Comparison of ENCODE assay signal across 9 mouse cellular contexts in the genomic region with DNA sequence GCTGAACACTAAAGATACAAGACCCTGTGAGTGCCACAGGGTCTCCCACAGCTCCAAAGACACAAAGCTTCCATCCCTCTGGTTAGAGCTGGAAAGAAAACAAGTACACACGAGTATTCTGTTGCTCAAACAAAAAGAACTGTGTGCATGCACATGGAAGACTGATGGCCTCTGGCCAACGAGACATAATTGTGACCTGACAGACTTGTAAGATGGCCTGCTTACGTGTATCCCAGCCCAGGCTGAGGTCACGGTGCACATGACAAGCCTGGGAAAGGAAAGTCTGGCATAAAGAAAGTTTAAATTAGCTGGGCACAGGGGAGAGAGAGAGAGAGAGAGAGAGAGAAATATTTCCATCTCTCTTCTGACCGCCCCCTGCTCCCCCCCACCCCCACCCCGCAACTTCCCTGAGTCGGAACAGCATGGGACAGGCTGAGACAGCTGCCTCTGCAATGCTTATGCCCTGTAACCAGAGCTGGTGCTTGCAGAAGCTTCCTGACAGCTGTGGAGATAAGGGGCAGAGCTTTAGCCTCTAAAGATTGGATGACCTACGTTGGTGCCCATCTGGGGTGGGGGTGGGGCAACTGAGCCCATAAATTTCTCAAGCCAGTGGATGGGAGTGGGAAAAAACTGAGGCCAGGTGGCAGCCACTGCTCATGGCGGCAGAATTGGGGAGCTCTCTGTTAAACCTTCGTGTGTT. TPM values are rescaled to one million over a fixed set of nuclear protein-coding genes. Genes with fewer than 3 reads are reported as not detected.
DNase-seq lines count a peak whose midpoint lies in the region; ATAC-seq and TF ChIP-seq lines count a peak whose summit lies in the region.
"Had no signal": no experiment of that assay in that cellular context is flagged by ENCODE, and none has a peak within 500 bp of the region (broad histone marks: within the 10 kb centered on the region; RNA-seq: fewer than 3 reads in every experiment).

No protein-coding gene starts in this region.

- no peaks in the 10 kb centered on the region for H3K27me3 ChIP-seq in kidney, postnatal 0 days (ENCODE audit: insufficient read depth, low read length)
- H3K27me3 ChIP-seq: Patski had no signal

- no peaks in the 10 kb centered on the region for H3K36me3 ChIP-seq in kidney, postnatal 0 days (ENCODE audit: insufficient read depth, low read length)

- no peaks in the 10 kb centered on the region for H3K9me3 ChIP-seq in kidney, postnatal 0 days (replicated peaks; ENCODE audit: low read length)

- H3K4me3 ChIP-seq in kidney, postnatal 0 days (replicated peaks; ENCODE audit: low read depth, low read length): no peak overlapping the region

- 17% methylated on average over 10 of the region's 10 CpGs for WGBS in kidney, postnatal 0 days

- DNase-seq in kidney, postnatal 0 days (ENCODE audit: low spot score): peak; percentile 53
- DNase-seq in kidney, adult 11 months: no peak
- peak; percentile 64 for DNase-seq in embryo, embryonic 11 days
- peak; percentile 61 for DNase-seq in forelimb bud, embryonic 11.5 days (ENCODE audit: low read depth, low spot score)
- peak; percentile 80 for DNase-seq in mesoderm, embryonic 11.5 days (ENCODE audit: low read depth, low spot score)
- DNase-seq in right cerebral cortex, adult 18-20 months: no peak
- no peak for DNase-seq in layer of hippocampus, adult 9-10 months (ENCODE audit: low spot score)
- DNase-seq: thymus, postnatal 4 days had no signal

- no peak for TF ChIP-seq CTCF in kidney, postnatal 0 days (IDR thresholded peaks at IDR 0.05; ENCODE audit: low read depth)

- peak; percentile 71; the same call in 1 of the 2 replicates for ATAC-seq in kidney, postnatal 0 days (replicated peaks; ENCODE audit: low FRiP score, low read depth)
- ATAC-seq: Patski had no signal

- H3K4me2 ChIP-seq in kidney, postnatal 0 days (ENCODE audit: low read length): no peak overlapping the region

- H3K9ac ChIP-seq in kidney, postnatal 0 days (ENCODE audit: low read depth, low read length): no peak overlapping the region

- no peak overlapping the region for H3K27ac ChIP-seq in kidney, postnatal 0 days

- no peaks in the 10 kb centered on the region for H3K4me1 ChIP-seq in kidney, postnatal 0 days (replicated peaks; ENCODE audit: insufficient read depth, low read length)

RNA-seq across cellular contexts. Expression of gene Tnp1, which starts 46.4 kb away (rescaled TPM):
- polyA plus RNA-seq in kidney, postnatal 0 days (2015; fragmentation: Nextera tagmentation; extraction: Ambion mirVana): not detected in 2 replicates
- polyA plus RNA-seq: Patski had no signal

Comparison
In these comparisons a context has a peak if more than half of its experiments do, and no peak if none do; other contexts are left out.
1. DNase-seq: peak in kidney, postnatal 0 days (single experiment), embryo, embryonic 11 days (single experiment), forelimb bud, embryonic 11.5 days (single experiment) and mesoderm, embryonic 11.5 days (single experiment); none in kidney, adult 11 months (single experiment), right cerebral cortex, adult 18-20 months (single experiment) and layer of hippocampus, adult 9-10 months (single experiment).